Mouse (Mus musculus): ENCODE measurements around the gene Itga6.

GRCm38 (mm10) chr2:71757098-71757497 lies 11.7 kb downstream of the Itga6 start:
- TF ChIP-seq CTCF (IDR thresholded peaks at IDR 0.05; ENCODE audit: low read depth, low read length) (no peak), POLR2A (IDR thresholded peaks at IDR 0.05; ENCODE audit: insufficient read depth, low read length) (no peak), EP300 (IDR thresholded peaks at IDR 0.05; ENCODE audit: insufficient read depth, low read depth, low read length) (no peak)
